Mouse (Mus musculus) heart, adult 2 months (tissue): ENCODE measurements at regions not wholly inside any gene's neighbourhood (a gene's known extent, or its start where the extent isn't known, plus 50 kb on each side); places are given as distances from the start of the nearest gene placed in this dataset.

Experiments
- DNase-seq, 2 experiments: peaks; one replicate each; pipeline ENCODE4 v3.0.0; 2021
- H3K27ac ChIP-seq: fragments of 200-600 bp; 2 replicates; pipeline ENCODE4 v1.8.1; 2022
- H3K27me3 ChIP-seq: fragments of 200-500 bp; 2 replicates; pipeline ENCODE4 v1.6.1; 2012; ENCODE audit warnings: mild to moderate bottlenecking, low read length, inconsistent platforms, mixed read lengths; ENCODE audit not compliant: control insufficient read depth, insufficient read depth
- H3K36me3 ChIP-seq: fragments of 200-500 bp; 2 replicates; pipeline ENCODE4 v1.6.1; 2012; ENCODE audit warnings: low read length, inconsistent platforms; ENCODE audit not compliant: control insufficient read depth, insufficient read depth
- H3K4me1 ChIP-seq: fragments of 200-500 bp; 2 replicates; pipeline ENCODE4 v1.6.1; 2011; ENCODE audit warnings: low read length; ENCODE audit not compliant: control insufficient read depth, insufficient read depth
- H3K4me3 ChIP-seq: fragments of 200-600 bp; 2 replicates; pipeline ENCODE4 v1.8.1; 2022
- H3K79me2 ChIP-seq: fragments of 200-500 bp; replicated peaks from 2 replicates; pipeline ENCODE4 v1.6.1; 2012; ENCODE audit warnings: mild to moderate bottlenecking, inconsistent platforms, low read length, moderate library complexity, mixed read lengths; ENCODE audit not compliant: control insufficient read depth, insufficient read depth
- H3K9ac ChIP-seq: fragments of 200-500 bp; 2 replicates; pipeline ENCODE4 v1.6.1; 2012; ENCODE audit warnings: low read depth, mild to moderate bottlenecking, control low read depth, inconsistent platforms, low read length, mixed read lengths
- CTCF ChIP-seq: fragments of 200-600 bp; IDR thresholded peaks from 2 replicates; pipeline ENCODE4 v1.8.1; 2022; ENCODE audit warnings: antibody characterized with exemption, mild to moderate bottlenecking, moderate library complexity
- EP300 ChIP-seq: fragments of 200-500 bp; IDR thresholded peaks from 2 replicates; pipeline ENCODE4 v1.6.1; 2011; ENCODE audit warnings: low read depth, low read length, control low read depth; ENCODE audit not compliant: insufficient read depth
- POLR2A ChIP-seq: fragments of 200-500 bp; IDR thresholded peaks from 2 replicates; pipeline ENCODE4 v1.6.1; 2011; ENCODE audit warnings: mild to moderate bottlenecking, low read depth, low read length, control low read depth; ENCODE audit not compliant: insufficient read depth
- WGBS: fragments of 180-500 bp; shearing (Covaris S2); methylation state at CpG from one replicate; pipeline ENCODE4 v1.1.7; 2018; 5-methylcytosine and 5-hydroxymethylcytosine counted together
- intact Hi-C: fragments of 180-260 bp; cut with DNase I; formaldehyde crosslinking; loops from one replicate; pipeline ENCODE4 v1.15.1; 2025

DNA sequence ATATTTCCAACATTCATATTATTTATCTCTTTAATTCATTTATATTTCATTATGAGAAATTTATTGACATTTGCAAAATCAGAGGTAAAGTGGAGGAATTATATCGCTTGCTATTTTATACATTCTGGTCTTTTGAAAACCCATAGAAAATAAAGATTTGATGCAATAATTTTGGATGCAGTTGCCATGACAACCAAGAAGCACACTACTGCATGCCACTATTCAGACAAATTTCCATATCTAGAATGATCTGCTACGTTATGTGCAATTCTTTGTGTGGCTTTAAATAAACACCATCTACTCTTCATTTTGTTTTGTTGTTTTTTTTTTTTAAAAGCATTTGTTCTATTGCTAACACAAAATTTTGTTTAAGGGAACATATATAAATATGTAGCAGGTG is 474.4 kb downstream of the Pcdh18 start:
- no peaks in the 10 kb centered on the region for H3K79me2 ChIP-seq
- intact Hi-C loops: no loop called here
- TF ChIP-seq POLR2A: no peak
- no peak for TF ChIP-seq CTCF
- TF ChIP-seq EP300: no peak
- H3K9ac ChIP-seq: no peak overlapping the region
- no peak overlapping the region for H3K4me3 ChIP-seq
- H3K36me3 ChIP-seq: no peaks in the 10 kb centered on the region
- WGBS: 75% methylated on average over 2 of the region's 2 CpGs
- H3K4me1 ChIP-seq: no peaks in the 10 kb centered on the region
- H3K27me3 ChIP-seq: no peaks in the 10 kb centered on the region
- no peak overlapping the region for H3K27ac ChIP-seq
- no peak for DNase-seq

DNA sequence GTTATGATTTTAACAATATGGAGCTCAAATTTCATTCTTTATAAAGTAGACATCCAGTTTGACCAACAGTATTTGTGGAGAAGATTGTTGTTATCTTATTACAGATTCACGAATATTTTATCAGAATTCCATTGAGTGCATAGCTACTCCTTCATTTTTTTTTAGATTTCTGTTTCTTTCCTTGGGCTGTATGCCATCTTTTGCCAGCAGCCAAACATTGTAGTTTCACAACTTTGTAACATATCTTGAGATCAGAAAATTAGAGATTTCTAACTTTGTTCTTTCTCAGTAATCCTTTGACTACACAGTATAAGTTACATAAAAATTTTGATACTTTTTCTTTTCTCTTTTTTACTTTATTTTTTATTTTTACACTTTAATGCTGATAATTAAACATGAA is 478.8 kb downstream of the Pcdh18 start:
- WGBS: 72% methylated on average over 1 of the region's 1 CpGs
- no peak for DNase-seq

DNA sequence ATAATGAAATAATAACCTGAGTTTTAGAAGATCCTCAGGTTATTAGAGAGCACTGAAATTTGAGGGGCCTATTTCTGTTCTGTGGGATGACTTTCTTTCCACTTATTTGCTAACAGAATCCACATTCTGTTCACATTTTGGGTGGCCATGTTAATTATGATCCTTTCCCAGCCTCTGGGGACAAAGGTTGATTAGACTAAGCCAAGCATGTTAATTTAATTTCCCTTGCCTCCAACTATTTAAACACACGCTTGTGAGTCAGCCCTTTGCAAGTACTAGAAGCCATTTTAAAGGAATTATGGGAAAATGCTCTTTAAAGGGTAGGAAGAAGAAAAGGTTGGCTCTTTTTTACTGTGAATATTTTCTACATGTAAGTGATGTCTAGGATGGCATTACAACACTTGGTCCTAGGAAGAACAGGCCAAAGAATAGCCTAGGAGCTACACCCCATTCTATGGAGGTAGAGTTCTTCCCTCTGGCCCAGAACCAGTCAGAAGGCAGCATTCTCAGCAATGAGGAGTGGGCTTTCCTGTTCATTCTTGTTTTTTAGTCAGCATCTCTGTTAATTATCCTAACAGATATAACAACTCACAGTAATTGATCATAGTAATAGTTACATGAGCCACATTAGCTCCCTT is 482.7 kb downstream of the Pcdh18 start:
- TF ChIP-seq POLR2A (no peak), CTCF (no peak), EP300 (no peak)
- Histone ChIP-seq H3K4me3 (no peak overlapping the region), H3K4me1 (no peaks in the 10 kb centered on the region), H3K79me2 (no peaks in the 10 kb centered on the region), H3K27me3 (no peaks in the 10 kb centered on the region), H3K27ac (no peak overlapping the region), H3K9ac (no peak overlapping the region), H3K36me3 (no peaks in the 10 kb centered on the region)
- WGBS: 56% methylated on average over 1 of the region's 1 CpGs
- no peak for DNase-seq
- intact Hi-C loops: no loop called here

More for the DNA sequence above, 478.8 kb downstream of the Pcdh18 start:
- Histone ChIP-seq H3K4me3 (no peak overlapping the region), H3K36me3 (no peaks in the 10 kb centered on the region), H3K27ac (no peak overlapping the region), H3K79me2 (no peaks in the 10 kb centered on the region), H3K4me1 (no peaks in the 10 kb centered on the region), H3K27me3 (no peaks in the 10 kb centered on the region), H3K9ac (no peak overlapping the region)
- TF ChIP-seq POLR2A: no peak
- TF ChIP-seq CTCF: no peak
- TF ChIP-seq EP300: no peak
- intact Hi-C loops: no loop called here

DNA sequence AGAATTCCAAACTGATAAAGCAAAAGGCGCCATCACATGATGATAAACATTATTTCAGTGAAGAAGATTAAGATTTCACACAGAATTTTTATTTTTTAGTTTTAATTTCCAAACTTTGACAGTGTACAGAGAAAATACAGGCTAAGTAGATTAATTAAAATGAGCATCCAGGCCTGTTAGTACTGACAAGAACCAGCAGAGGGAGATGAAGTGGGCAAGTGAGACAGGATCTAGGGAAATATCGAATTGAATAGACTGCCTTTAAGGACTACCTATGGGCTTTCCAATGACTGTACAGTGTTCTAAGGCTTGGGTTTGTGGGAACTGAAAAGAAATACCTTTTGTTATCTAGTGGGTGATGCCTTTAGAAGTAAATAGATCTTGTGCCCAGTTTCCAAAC is 491.1 kb downstream of the Pcdh18 start:
- Histone ChIP-seq H3K4me3 (no peak overlapping the region), H3K9ac (no peak overlapping the region), H3K27ac (no peak overlapping the region), H3K4me1 (no peaks in the 10 kb centered on the region), H3K36me3 (no peaks in the 10 kb centered on the region), H3K79me2 (no peaks in the 10 kb centered on the region), H3K27me3 (no peaks in the 10 kb centered on the region)
- intact Hi-C loops: loop anchor here (10.0 kb wide), 1 partner anchor 809 kb away; no protein-coding TSS in a partner anchor
- WGBS: 58% methylated on average over 2 of the region's 2 CpGs
- DNase-seq: no peak
- TF ChIP-seq POLR2A (no peak), CTCF (peak; percentile 60)
